Mouse (Mus musculus) kidney, postnatal 25 days (tissue): ENCODE measurements around the gene Prrg2.
A peak's percentile ranks its signal among the peaks of the same experiment; 100 is the strongest.

Experiments used
- DNase-seq, 2 experiments: peaks; one replicate each; pipeline ENCODE4 v3.0.0; 2021; ENCODE audit warnings: mixed read lengths in 2 of 2

Prrg2 gene

GRCm38 (mm10) chr7:45088597-45088996, 26.1 kb upstream of the Prrg2 start:
- no peak for DNase-seq

GRCm38 (mm10) chr7:45086084-45086483, 23.6 kb upstream of the Prrg2 start:
- DNase-seq = no peak

- DNase-seq = no peak
These were observed 20.9 kb upstream of the Prrg2 start for GRCm38 (mm10) chr7:45083300-45083890.

GRCm38 (mm10) chr7:45082401-45083299, 20.2 kb upstream of the Prrg2 start:
- DNase-seq = peak; percentile 59 to 77

GRCm38 (mm10) chr7:45081016-45081415, 18.5 kb upstream of the Prrg2 start:
- no peak for DNase-seq

GRCm38 (mm10) chr7:45079856-45080255, 17.4 kb upstream of the Prrg2 start:
- DNase-seq = peak; percentile 86 to 95

GRCm38 (mm10) chr7:45078513-45078912, 16.0 kb upstream of the Prrg2 start:
- peak; percentile 83 to 90 for DNase-seq

GRCm38 (mm10) chr7:45077829-45078228, 15.4 kb upstream of the Prrg2 start:
- DNase-seq = no peak

- DNase-seq = no peak
These were observed 14.8 kb upstream of the Prrg2 start for GRCm38 (mm10) chr7:45077322-45077721.

GRCm38 (mm10) chr7:45076501-45076900, 14.0 kb upstream of the Prrg2 start:
- DNase-seq = no peak

- peak in 1 of 2 experiments; percentile 60 for DNase-seq
These were observed 12.9 kb upstream of the Prrg2 start for GRCm38 (mm10) chr7:45075405-45075804.

GRCm38 (mm10) chr7:45073949-45074348, 11.5 kb upstream of the Prrg2 start:
- no peak for DNase-seq

- DNase-seq = no peak
These were observed 10.8 kb upstream of the Prrg2 start for GRCm38 (mm10) chr7:45073171-45073707.

GRCm38 (mm10) chr7:45072230-45072629, 9.8 kb upstream of the Prrg2 start:
- no peak for DNase-seq

GRCm38 (mm10) chr7:45069671-45070070, 7.2 kb upstream of the Prrg2 start:
- DNase-seq = no peak

- DNase-seq = peak; percentile 56 to 61
These were observed 5.5 kb upstream of the Prrg2 start for GRCm38 (mm10) chr7:45068000-45068318.

- DNase-seq = no peak
These were observed 4.9 kb upstream of the Prrg2 start for GRCm38 (mm10) chr7:45067190-45067999.

GRCm38 (mm10) chr7:45061532-45062075, 873 bp downstream of the Prrg2 start:
- DNase-seq = peak; percentile 86 to 94

- DNase-seq = no peak
These were observed 1.8 kb downstream of the Prrg2 start for GRCm38 (mm10) chr7:45060632-45061122.

GRCm38 (mm10) chr7:45058607-45059571, 3.6 kb downstream of the Prrg2 start:
- DNase-seq = peak in 1 of 2 experiments; percentile 43

- no peak for DNase-seq
These were observed 5.5 kb downstream of the Prrg2 start for GRCm38 (mm10) chr7:45056972-45057348.
